Mouse (Mus musculus): ENCODE measurements around the gene Cacng6.
A peak's percentile ranks its signal among the peaks of the same experiment; 100 is the strongest.

Cacng6 gene

GRCm38 (mm10) chr7:3420466-3420865 lies 3.5 kb upstream of the Cacng6 start:
- DNase-seq (ENCODE audit: low spot score) = no peak

GRCm38 (mm10) chr7:3421297-3421696 lies 2.7 kb upstream of the Cacng6 start:
- no peak for DNase-seq (ENCODE audit: low spot score)

- DNase-seq (ENCODE audit: low spot score) = no peak
Observed at GRCm38 (mm10) chr7:3422051-3422450, 1.9 kb upstream of the Cacng6 start.

GRCm38 (mm10) chr7:3423430-3423829 lies 565 bp upstream of the Cacng6 start:
- no peak for DNase-seq (ENCODE audit: low spot score)

- no peak for DNase-seq (ENCODE audit: low spot score)
Observed at GRCm38 (mm10) chr7:3425141-3425540, 1.1 kb downstream of the Cacng6 start.

GRCm38 (mm10) chr7:3430161-3430560 lies 6.2 kb downstream of the Cacng6 start:
- DNase-seq (ENCODE audit: low spot score) = no peak

- DNase-seq (ENCODE audit: low spot score) = no peak
Observed at GRCm38 (mm10) chr7:3432066-3432465, 8.1 kb downstream of the Cacng6 start.

GRCm38 (mm10) chr7:3437941-3438340 lies 13.9 kb downstream of the Cacng6 start:
- no peak for DNase-seq (ENCODE audit: low spot score)

GRCm38 (mm10) chr7:3439984-3440383 lies 16.0 kb downstream of the Cacng6 start:
- DNase-seq (ENCODE audit: low spot score) = no peak

GRCm38 (mm10) chr7:3440526-3440925 lies 16.5 kb downstream of the Cacng6 start:
- no peak for DNase-seq (ENCODE audit: low spot score)

- DNase-seq (ENCODE audit: low spot score) = no peak
Observed at GRCm38 (mm10) chr7:3442476-3443062, 18.6 kb downstream of the Cacng6 start.

GRCm38 (mm10) chr7:3444678-3445077 lies 20.7 kb downstream of the Cacng6 start:
- DNase-seq (ENCODE audit: low spot score) = no peak

GRCm38 (mm10) chr7:3446584-3446983 lies 22.6 kb downstream of the Cacng6 start:
- no peak for DNase-seq (ENCODE audit: low spot score)

GRCm38 (mm10) chr7:3447026-3447425 lies 23.0 kb downstream of the Cacng6 start:
- DNase-seq (ENCODE audit: low spot score) = no peak

GRCm38 (mm10) chr7:3448737-3449454 lies 24.9 kb downstream of the Cacng6 start:
- peak; percentile 69 for DNase-seq (ENCODE audit: low spot score)

GRCm38 (mm10) chr7:3450671-3451070 lies 26.7 kb downstream of the Cacng6 start:
- no peak for DNase-seq (ENCODE audit: low spot score)

GRCm38 (mm10) chr7:3451161-3451560 lies 27.2 kb downstream of the Cacng6 start:
- DNase-seq (ENCODE audit: low spot score) = no peak

- no peak for DNase-seq (ENCODE audit: low spot score)
Observed at GRCm38 (mm10) chr7:3452821-3453485, 29.0 kb downstream of the Cacng6 start.

GRCm38 (mm10) chr7:3453486-3454183 lies 29.6 kb downstream of the Cacng6 start:
- DNase-seq (ENCODE audit: low spot score) = no peak

- DNase-seq (ENCODE audit: low spot score) = no peak
Observed at GRCm38 (mm10) chr7:3457111-3457840, 33.3 kb downstream of the Cacng6 start.

- no peak for DNase-seq (ENCODE audit: low spot score)
Observed at GRCm38 (mm10) chr7:3457841-3458217, 33.8 kb downstream of the Cacng6 start.

GRCm38 (mm10) chr7:3460261-3460660 lies 36.3 kb downstream of the Cacng6 start:
- no peak for DNase-seq (ENCODE audit: low spot score)

Measured in urinary bladder, postnatal 14 days (tissue).